Mouse (Mus musculus): ENCODE measurements at regions not wholly inside any gene's neighbourhood (a gene's known extent, or its start where the extent isn't known, plus 50 kb on each side); places are given as distances from the start of the nearest gene placed in this dataset.

GRCm38 (mm10) chr11:109878931-109879330, 51.1 kb upstream of the 1700012B07Rik start:
- peak; percentile 22 for DNase-seq (ENCODE audit: extremely low read depth, low read depth)
